9 mouse cellular contexts compared by ENCODE assay signal in genomic region chr8:110002953-110003352, GRCm38 (mm10). TPM values are rescaled to one million over a fixed set of nuclear protein-coding genes. Genes with fewer than 3 reads are reported as not detected.
A peak's percentile ranks its signal among the peaks of the same experiment; 100 is the strongest.
DNase-seq lines count a peak whose midpoint lies in the region; ATAC-seq and TF ChIP-seq lines count a peak whose summit lies in the region.
"Had no signal": no experiment of that assay in that cellular context is flagged by ENCODE, and none has a peak within 500 bp of the region (broad histone marks: within the 10 kb centered on the region; RNA-seq: fewer than 3 reads in every experiment).

No protein-coding gene starts in this region.

- peaks cover 5% of the 10 kb centered on the region; the same call in 1 of the 2 replicates for H3K4me1 ChIP-seq in hindbrain, postnatal 0 days (ENCODE audit: insufficient read depth, low read length)
- peaks cover 10% of the 10 kb centered on the region for H3K4me1 ChIP-seq in hindbrain, embryonic 13.5 days (replicated peaks)
- no peaks in the 10 kb centered on the region for H3K4me1 ChIP-seq in liver, embryonic 14.5 days (replicated peaks; ENCODE audit: control insufficient read depth in 2 of 2, insufficient read depth in 2 of 2, low read length in 1 of 2)
- no peaks in the 10 kb centered on the region for H3K4me1 ChIP-seq in heart, embryonic 11.5 days (ENCODE audit: control insufficient read depth, insufficient read depth, low read length)
- no peaks in the 10 kb centered on the region for H3K4me1 ChIP-seq in heart, embryonic 10.5 days
- 0 out of 2 replicates have a peak, but pooled peaks cover 2% of the 10 kb centered on the region for H3K4me1 ChIP-seq in intestine, embryonic 15.5 days (replicated peaks)

- H3K9ac ChIP-seq in hindbrain, postnatal 0 days (replicated peaks; ENCODE audit: low read length), result no peak overlapping the region
- H3K9ac ChIP-seq in hindbrain, embryonic 13.5 days, result no peak overlapping the region
- no peak overlapping the region for H3K9ac ChIP-seq in liver, embryonic 14.5 days (replicated peaks)
- no peak overlapping the region for H3K9ac ChIP-seq in heart, embryonic 11.5 days (ENCODE audit: low read depth, low read length)
- no peak overlapping the region for H3K9ac ChIP-seq in intestine, embryonic 15.5 days

- peak; percentile 60 for TF ChIP-seq CTCF in hindbrain, postnatal 0 days (IDR thresholded peaks at IDR 0.05; ENCODE audit: low read depth)
- peak; percentile 78 for TF ChIP-seq CTCF in liver, embryonic 14.5 days (IDR thresholded peaks at IDR 0.05; ENCODE audit: low read depth)

- no peak for TF ChIP-seq EP300 in liver, embryonic 14.5 days (IDR thresholded peaks at IDR 0.05; ENCODE audit: low read depth)

- no peak overlapping the region for H3K27ac ChIP-seq in hindbrain, postnatal 0 days
- no peak overlapping the region for H3K27ac ChIP-seq in hindbrain, embryonic 13.5 days
- H3K27ac ChIP-seq in liver, embryonic 14.5 days, result no peak overlapping the region
- no peak overlapping the region for H3K27ac ChIP-seq in heart, embryonic 11.5 days (ENCODE audit: low read depth, low read length)
- H3K27ac ChIP-seq in heart, embryonic 10.5 days, result no peak overlapping the region
- H3K27ac ChIP-seq in intestine, embryonic 15.5 days, result no peak overlapping the region

- H3K27me3 ChIP-seq in hindbrain, postnatal 0 days (ENCODE audit: insufficient read depth, low read length), result no peaks in the 10 kb centered on the region
- H3K27me3 ChIP-seq in hindbrain, embryonic 13.5 days, result no peaks in the 10 kb centered on the region
- no peaks in the 10 kb centered on the region for H3K27me3 ChIP-seq in liver, embryonic 14.5 days (ENCODE audit: control insufficient read depth, insufficient read depth, low read length)
- H3K27me3 ChIP-seq in heart, embryonic 11.5 days (ENCODE audit: control insufficient read depth, insufficient read depth, low read length), result no peaks in the 10 kb centered on the region
- H3K27me3 ChIP-seq in heart, embryonic 10.5 days (ENCODE audit: insufficient read depth, poor library complexity, severe bottlenecking), result no peaks in the 10 kb centered on the region
- H3K27me3 ChIP-seq in intestine, embryonic 15.5 days (replicated peaks), result no peaks in the 10 kb centered on the region

- no peak for ATAC-seq in hindbrain, postnatal 0 days
- ATAC-seq in hindbrain, embryonic 13.5 days (ENCODE audit: low FRiP score), result no peak
- ATAC-seq in liver, embryonic 14.5 days (ENCODE audit: insufficient read depth), result no peak
- ATAC-seq in heart, embryonic 11.5 days (replicated peaks; ENCODE audit: insufficient number of reproducible peaks, low FRiP score, low TSS enrichment), result no peak
- no peak for ATAC-seq in intestine, embryonic 15.5 days

- 35% methylated on average over 9 of the region's 9 CpGs for WGBS in hindbrain, postnatal 0 days
- 30% methylated on average over 9 of the region's 9 CpGs for WGBS in hindbrain, embryonic 13.5 days
- WGBS in liver, embryonic 14.5 days (ENCODE audit: insufficient replicate concordance), result 17% methylated on average over 9 of the region's 9 CpGs
- 29% methylated on average over 9 of the region's 9 CpGs for WGBS in heart, embryonic 11.5 days (ENCODE audit: insufficient replicate concordance)
- WGBS in heart, embryonic 10.5 days, result 32% methylated on average over 9 of the region's 9 CpGs
- WGBS in intestine, embryonic 15.5 days, result 39% methylated on average over 9 of the region's 9 CpGs

- no peaks in the 10 kb centered on the region for H3K9me3 ChIP-seq in hindbrain, postnatal 0 days (ENCODE audit: low read length)
- H3K9me3 ChIP-seq in hindbrain, embryonic 13.5 days, result no peaks in the 10 kb centered on the region
- H3K9me3 ChIP-seq in liver, embryonic 14.5 days (ENCODE audit: control insufficient read depth, low read length), result no peaks in the 10 kb centered on the region
- H3K9me3 ChIP-seq in heart, embryonic 11.5 days (replicated peaks; ENCODE audit: control insufficient read depth, low read length), result no peaks in the 10 kb centered on the region
- no peaks in the 10 kb centered on the region for H3K9me3 ChIP-seq in heart, embryonic 10.5 days
- H3K9me3 ChIP-seq in intestine, embryonic 15.5 days, result no peaks in the 10 kb centered on the region

- DNase-seq in hindbrain, postnatal 0 days (ENCODE audit: low spot score), result peak; percentile 34
- DNase-seq in A20 (ENCODE audit: low read depth, low spot score), result peak; percentile 62
- peak; percentile 54 for DNase-seq in adrenal gland, postnatal 14 days
- peak in 2 of 3 experiments; percentile 12 to 22 for DNase-seq in liver, embryonic 14.5 days (ENCODE audit: low read depth in 3 of 3, low spot score in 3 of 3)
- no peak for DNase-seq in heart, embryonic 10.5 days (ENCODE audit: low spot score)

- no peaks in the 10 kb centered on the region for H3K36me3 ChIP-seq in hindbrain, postnatal 0 days (ENCODE audit: insufficient read depth, low read length)
- no peaks in the 10 kb centered on the region for H3K36me3 ChIP-seq in hindbrain, embryonic 13.5 days
- H3K36me3 ChIP-seq in liver, embryonic 14.5 days (replicated peaks; ENCODE audit: control insufficient read depth, insufficient read depth, low read depth), result no peaks in the 10 kb centered on the region
- H3K36me3 ChIP-seq in heart, embryonic 11.5 days (ENCODE audit: control insufficient read depth, insufficient read depth, low read length), result no peaks in the 10 kb centered on the region
- H3K36me3 ChIP-seq in heart, embryonic 10.5 days, result no peaks in the 10 kb centered on the region
- H3K36me3 ChIP-seq in intestine, embryonic 15.5 days, result no peaks in the 10 kb centered on the region

- H3K4me3 ChIP-seq in hindbrain, postnatal 0 days (ENCODE audit: low read length), result no peak overlapping the region
- no peak overlapping the region for H3K4me3 ChIP-seq in hindbrain, embryonic 13.5 days
- H3K4me3 ChIP-seq in liver, embryonic 14.5 days (ENCODE audit: insufficient read depth in 1 of 2, low read depth in 2 of 2, low read length in 2 of 2), result no peak overlapping the region
- H3K4me3 ChIP-seq in heart, embryonic 11.5 days (ENCODE audit: low read depth, low read length), result no peak overlapping the region
- no peak overlapping the region for H3K4me3 ChIP-seq in heart, embryonic 10.5 days
- no peak overlapping the region for H3K4me3 ChIP-seq in intestine, embryonic 15.5 days (replicated peaks)

- H3K4me2 ChIP-seq in hindbrain, postnatal 0 days (ENCODE audit: low read depth, low read length), result no peak overlapping the region
- H3K4me2 ChIP-seq in hindbrain, embryonic 13.5 days, result no peak overlapping the region
- no peak overlapping the region for H3K4me2 ChIP-seq in liver, embryonic 14.5 days (ENCODE audit: low read depth)
- H3K4me2 ChIP-seq in heart, embryonic 11.5 days, result no peak overlapping the region
- H3K4me2 ChIP-seq in intestine, embryonic 15.5 days (replicated peaks), result no peak overlapping the region

RNA-seq across cellular contexts. Expression of gene Tat, which starts 12.7 kb away (rescaled TPM):
- total RNA-seq in hindbrain, postnatal 0 days (2014; rRNA removed), result not detected in 2 replicates
- polyA plus RNA-seq in hindbrain, postnatal 0 days (2015; fragmentation: Nextera tagmentation; extraction: Ambion mirVana), result not detected in 2 replicates
- polyA plus RNA-seq in hindbrain, embryonic 13.5 days (2015; fragmentation: Nextera tagmentation; extraction: Ambion mirVana), result not detected in 2 replicates
- total RNA-seq in adrenal gland, postnatal 14 days (2021), result 6.8 and 46.2 TPM in 2 replicates
- polyA plus RNA-seq in liver, embryonic 14.5 days (2012; rRNA removed), result 0.25 TPM in 2 replicates
- 0.13 and 0.27 TPM in 2 replicates for polyA plus RNA-seq in liver, embryonic 14.5 days (2014; fragmentation: Nextera tagmentation; extraction: Ambion mirVana)
- not detected in 2 replicates for polyA plus RNA-seq in heart, embryonic 11.5 days (2014; fragmentation: Nextera tagmentation; extraction: Ambion mirVana)
- not detected in 2 replicates for polyA plus RNA-seq in heart, embryonic 10.5 days (2016; fragmentation: Nextera tagmentation; extraction: Ambion mirVana)
- polyA plus RNA-seq in intestine, embryonic 15.5 days (2015; fragmentation: Nextera tagmentation; extraction: Ambion mirVana), result not detected in 2 replicates

RNA-seq across cellular contexts. Expression of gene Chst4, which starts 36.6 kb away (rescaled TPM):
- total RNA-seq in hindbrain, postnatal 0 days (2014; rRNA removed), result not detected in 2 replicates
- polyA plus RNA-seq in hindbrain, postnatal 0 days (2015; fragmentation: Nextera tagmentation; extraction: Ambion mirVana), result not detected in 2 replicates
- polyA plus RNA-seq in hindbrain, embryonic 13.5 days (2015; fragmentation: Nextera tagmentation; extraction: Ambion mirVana), result not detected in 2 replicates
- 2.1 and 3.9 TPM in 2 replicates for total RNA-seq in adrenal gland, postnatal 14 days (2021)
- 0.02 TPM in 1 of 2 replicates, not detected in the other for polyA plus RNA-seq in liver, embryonic 14.5 days (2012; rRNA removed)
- not detected in 2 replicates for polyA plus RNA-seq in liver, embryonic 14.5 days (2014; fragmentation: Nextera tagmentation; extraction: Ambion mirVana)
- 0.16 and 0.51 TPM in 2 replicates for polyA plus RNA-seq in heart, embryonic 11.5 days (2014; fragmentation: Nextera tagmentation; extraction: Ambion mirVana)
- polyA plus RNA-seq in heart, embryonic 10.5 days (2016; fragmentation: Nextera tagmentation; extraction: Ambion mirVana), result 0.15 TPM in 1 of 2 replicates, not detected in the other
- 2.5 and 2.6 TPM in 2 replicates for polyA plus RNA-seq in intestine, embryonic 15.5 days (2015; fragmentation: Nextera tagmentation; extraction: Ambion mirVana)
- polyA plus RNA-seq: limb, embryonic 14.5 days had no signal

RNA-seq across cellular contexts. Expression of gene Marveld3, which starts 41.0 kb away (rescaled TPM):
- 0.42 and 1.2 TPM in 2 replicates for total RNA-seq in hindbrain, postnatal 0 days (2014; rRNA removed)
- polyA plus RNA-seq in hindbrain, postnatal 0 days (2015; fragmentation: Nextera tagmentation; extraction: Ambion mirVana), result 1.3 and 1.4 TPM in 2 replicates
- polyA plus RNA-seq in hindbrain, embryonic 13.5 days (2015; fragmentation: Nextera tagmentation; extraction: Ambion mirVana), result 1.2 and 2.0 TPM in 2 replicates
- 0.15 and 0.53 TPM in 2 replicates for total RNA-seq in adrenal gland, postnatal 14 days (2021)
- 0.02 and 0.04 TPM in 2 replicates for polyA plus RNA-seq in liver, embryonic 14.5 days (2012; rRNA removed)
- 0.09 TPM in 1 of 2 replicates, not detected in the other for polyA plus RNA-seq in liver, embryonic 14.5 days (2014; fragmentation: Nextera tagmentation; extraction: Ambion mirVana)
- not detected in 2 replicates for polyA plus RNA-seq in heart, embryonic 11.5 days (2014; fragmentation: Nextera tagmentation; extraction: Ambion mirVana)
- polyA plus RNA-seq in heart, embryonic 10.5 days (2016; fragmentation: Nextera tagmentation; extraction: Ambion mirVana), result 0.10 and 0.68 TPM in 2 replicates
- polyA plus RNA-seq in intestine, embryonic 15.5 days (2015; fragmentation: Nextera tagmentation; extraction: Ambion mirVana), result 12.8 and 14.6 TPM in 2 replicates
